Mouse (Mus musculus) cerebellum, adult 2 months (tissue): Measurements from ENCODE around the gene Zfp335. TPM values are rescaled to one million over a fixed set of nuclear protein-coding genes. Genes with fewer than 3 reads are reported as not detected.

Experiments
- DNase-seq, 2 experiments: peaks; one replicate each; pipeline ENCODE4 v3.0.0; 2021
- H3K27ac ChIP-seq: fragments of 200-500 bp; 2 replicates; pipeline ENCODE4 v1.5.1; 2012; ENCODE audit warnings: low read length, control low read depth, inconsistent platforms; ENCODE audit not compliant: insufficient read depth
- H3K27me3 ChIP-seq: fragments of 200-500 bp; 2 replicates; pipeline ENCODE4 v1.6.1; 2012; ENCODE audit warnings: inconsistent platforms, mild to moderate bottlenecking, low read length, moderate library complexity; ENCODE audit not compliant: control insufficient read depth, insufficient read depth
- H3K4me1 ChIP-seq: fragments of 200-500 bp; 2 replicates; pipeline ENCODE4 v1.6.1; 2011; ENCODE audit warnings: low read length; ENCODE audit not compliant: control insufficient read depth, insufficient read depth
- H3K4me3 ChIP-seq: fragments of 200-500 bp; replicated peaks from 2 replicates; pipeline ENCODE3; 2011; ENCODE audit warnings: mild to moderate bottlenecking, low read depth, low read length, control low read depth; ENCODE audit not compliant: insufficient read depth
- CTCF ChIP-seq: fragments of 200-500 bp; IDR thresholded peaks from 2 replicates; pipeline ENCODE4 v1.5.1; 2011; ENCODE audit warnings: low read depth, mild to moderate bottlenecking, control low read depth, low read length, moderate library complexity, borderline replicate concordance; ENCODE audit not compliant: insufficient read depth
- POLR2A ChIP-seq: fragments of 200-500 bp; IDR thresholded peaks from 2 replicates; pipeline ENCODE4 v1.6.1; 2011; ENCODE audit warnings: low read length, control low read depth, borderline replicate concordance; ENCODE audit not compliant: insufficient read depth
- whole genome bisulfite sequencing: fragments of 180-500 bp; shearing (Covaris S2); methylation state at CpG from one replicate; pipeline ENCODE4 v1.1.7; 2018; 5-methylcytosine and 5-hydroxymethylcytosine counted together
- polyA plus RNA-seq: library from polyadenylated mRNA; depleted of rRNA; stranded (reverse); fragments of >200 nt; gene quantifications from 2 replicates; pipeline ENCODE4 v1.2.3, GENCODE M21; 2012

The Zfp335 gene
- polyA plus RNA-seq, 1 experiment = 32.0 TPM

- Histone ChIP-seq H3K4me1 (no peaks in the 10 kb centered on the region; the same call in 1 of the 2 replicates), H3K4me3 (no peak overlapping the region), H3K27ac (no peak overlapping the region), H3K27me3 (no peaks in the 10 kb centered on the region)
- no peak for DNase-seq
- TF ChIP-seq CTCF (no peak), POLR2A (no peak)
- 23% methylated on average over 9 of the region's 9 CpGs for WGBS
These were observed 49.2 kb downstream of the Zfp335 start for GRCm38 (mm10) chr2:164862179-164862861.

- no peak for DNase-seq
- Histone ChIP-seq H3K27me3 (no peaks in the 10 kb centered on the region), H3K4me3 (no peak overlapping the region), H3K27ac (no peak overlapping the region), H3K4me1 (no peaks in the 10 kb centered on the region; the same call in 1 of the 2 replicates)
- WGBS = 34% methylated on average over 4 of the region's 4 CpGs
- TF ChIP-seq CTCF = no peak
- TF ChIP-seq POLR2A = no peak
These were observed 50.5 kb downstream of the Zfp335 start for GRCm38 (mm10) chr2:164861094-164861493.

- DNase-seq = no peak
- Histone ChIP-seq H3K4me1 (no peaks in the 10 kb centered on the region; the same call in 1 of the 2 replicates), H3K4me3 (no peak overlapping the region), H3K27me3 (no peaks in the 10 kb centered on the region), H3K27ac (no peak overlapping the region)
- TF ChIP-seq POLR2A = no peak
- no peak for TF ChIP-seq CTCF
- 80% methylated on average over 9 of the region's 9 CpGs for WGBS
These were observed 51.7 kb downstream of the Zfp335 start for GRCm38 (mm10) chr2:164859640-164860432.

- WGBS = 87% methylated on average over 2 of the region's 2 CpGs
- no peak overlapping the region for H3K27ac ChIP-seq
- DNase-seq = no peak
- H3K4me3 ChIP-seq = no peak overlapping the region
- H3K4me1 ChIP-seq = no peaks in the 10 kb centered on the region; the same call in 1 of the 2 replicates
- TF ChIP-seq CTCF = no peak
- no peak for TF ChIP-seq POLR2A
- no peaks in the 10 kb centered on the region for H3K27me3 ChIP-seq
These were observed 52.4 kb downstream of the Zfp335 start for GRCm38 (mm10) chr2:164859155-164859554.

GRCm38 (mm10) chr2:164857842-164858553 lies 53.6 kb downstream of the Zfp335 start:
- DNase-seq = no peak
- Histone ChIP-seq H3K4me3 (peak overlapping the region; percentile 18), H3K27ac (no peak overlapping the region), H3K4me1 (no peaks in the 10 kb centered on the region; the same call in 1 of the 2 replicates), H3K27me3 (no peaks in the 10 kb centered on the region)
- TF ChIP-seq POLR2A (no peak), CTCF (no peak)
- WGBS = 23% methylated on average over 19 of the region's 19 CpGs

- under 1% methylated on average over 47 of the region's 47 CpGs for WGBS
- H3K27me3 ChIP-seq = no peaks in the 10 kb centered on the region
- peak in 1 of 2 experiments; percentile 42 for DNase-seq
- H3K4me1 ChIP-seq = no peaks in the 10 kb centered on the region; the same call in 1 of the 2 replicates
- H3K4me3 ChIP-seq = peak within 1 kb of the TSS; percentile 41
- H3K27ac ChIP-seq = no peak within 1 kb of the TSS
- TF ChIP-seq CTCF (no peak), POLR2A (no peak)
These were observed 54.3 kb downstream of the Zfp335 start, which contains the start of gene Pltp for GRCm38 (mm10) chr2:164857101-164857821. Pltp (minus strand) TSS chr2:164857711.
